Mouse (Mus musculus) NIH3T3 (cell line): ENCODE measurements at regions not wholly inside any gene's neighbourhood (a gene's known extent, or its start where the extent isn't known, plus 50 kb on each side); places are given as distances from the start of the nearest gene placed in this dataset.

Experiments used
- DNase-seq: peaks from one replicate; pipeline ENCODE4 v3.0.0-alpha.2; 2012; ENCODE audit warnings: low read depth

DNA sequence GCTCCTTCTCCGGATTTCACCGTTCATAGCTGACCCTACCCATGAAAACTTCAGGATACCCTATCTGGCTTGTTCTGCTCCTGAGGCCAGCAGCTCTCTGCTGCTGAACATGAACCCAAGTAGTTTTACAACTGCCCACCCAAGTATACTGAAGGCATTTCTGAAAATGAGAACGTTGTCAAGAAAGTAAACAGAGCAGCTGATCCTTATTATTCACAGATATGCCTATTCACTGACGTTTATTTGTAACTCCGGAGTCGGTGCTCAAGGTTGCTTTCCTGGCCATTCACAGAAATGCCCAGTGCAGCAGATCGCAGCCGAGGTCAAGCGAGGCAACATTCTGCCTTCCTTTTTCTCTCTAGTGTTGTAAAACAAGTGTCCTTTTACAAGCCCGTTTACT lies 128.4 kb upstream of the N6amt1 start:
- DNase-seq = no peak

GRCm38 (mm10) chr16:87225085-87225484 lies 128.9 kb upstream of the N6amt1 start:
- DNase-seq = no peak

- DNase-seq = peak; percentile 23
Observed at GRCm38 (mm10) chr16:87224024-87224423, 130.0 kb upstream of the N6amt1 start.

DNA sequence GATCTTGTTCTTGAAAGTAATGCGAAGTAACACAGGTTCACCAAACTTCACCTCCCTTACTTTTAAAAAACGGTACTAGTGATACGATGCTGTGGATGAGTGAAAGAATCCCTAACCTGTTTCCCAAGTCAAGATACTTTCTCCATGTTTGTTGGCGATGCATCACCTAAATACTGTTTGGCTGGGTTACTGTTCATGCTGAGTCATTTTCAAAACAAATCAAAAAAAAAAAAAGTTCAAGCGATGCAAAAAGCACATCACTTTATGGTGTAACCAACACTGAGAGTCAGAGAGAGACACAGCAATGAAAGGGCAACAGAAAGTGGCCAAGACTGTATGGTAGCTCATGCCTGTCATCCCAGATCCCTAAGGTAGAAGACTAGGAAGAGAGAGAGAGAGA lies 133.4 kb upstream of the N6amt1 start:
- peak; percentile 56 for DNase-seq

DNA sequence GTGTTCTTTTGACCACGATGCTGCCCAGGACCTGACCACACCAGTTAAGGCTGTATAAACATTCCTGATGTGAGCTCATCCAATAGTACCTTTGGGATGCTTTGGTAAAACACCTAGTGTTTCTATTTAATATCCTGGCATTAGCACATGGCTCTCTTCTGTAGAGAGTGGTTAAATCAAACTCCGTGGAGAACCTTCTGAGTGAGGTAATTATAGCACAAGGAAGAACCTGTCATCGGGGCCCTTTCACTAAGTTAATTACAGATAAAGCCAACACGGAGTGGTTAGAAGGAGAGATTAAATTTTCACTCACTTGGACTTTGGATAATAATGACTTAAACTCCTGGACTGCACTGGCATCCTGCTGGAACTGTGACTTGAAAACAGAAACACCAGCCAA lies 133.8 kb upstream of the N6amt1 start:
- no peak for DNase-seq

- no peak for DNase-seq
Observed at GRCm38 (mm10) chr16:87207875-87208274, 146.1 kb upstream of the N6amt1 start.

DNA sequence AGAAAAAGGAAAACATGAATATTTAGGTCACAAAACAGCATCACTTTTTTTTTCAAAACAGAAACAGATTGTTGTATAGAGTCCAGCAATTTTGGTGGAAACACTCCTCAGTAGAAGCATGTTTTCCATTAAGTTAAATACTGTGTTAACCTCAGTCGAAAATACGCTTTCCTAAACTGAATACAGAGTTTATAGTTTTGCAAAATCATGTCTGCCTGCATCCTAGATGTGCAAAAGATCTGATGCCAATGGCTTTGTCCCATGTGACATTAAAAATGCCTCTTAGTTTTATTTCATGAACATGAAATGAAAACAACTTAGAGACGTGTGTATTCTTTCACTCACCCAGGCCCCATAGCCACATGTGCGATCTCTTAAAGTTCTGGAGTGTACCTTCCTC lies 163.5 kb upstream of the N6amt1 start:
- DNase-seq = no peak

DNA sequence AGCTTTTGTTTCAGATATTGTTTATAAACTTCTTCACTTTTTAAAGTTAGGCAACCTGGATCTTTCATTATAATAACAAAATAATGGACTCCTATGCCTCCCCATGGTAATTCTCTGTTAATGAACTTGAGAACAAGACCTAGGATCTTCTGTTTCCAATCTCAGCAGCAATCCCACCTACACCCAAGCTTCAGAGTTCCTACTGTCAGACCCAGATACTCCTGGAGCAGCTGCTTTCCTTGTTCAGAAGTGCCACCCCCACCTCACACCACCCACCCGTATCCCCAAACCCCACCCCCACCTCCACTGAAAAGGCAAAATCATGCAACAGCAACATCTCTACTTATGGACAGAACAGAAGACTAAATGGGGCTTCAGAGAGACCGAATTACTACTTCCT lies 165.2 kb upstream of the N6amt1 start:
- no peak for DNase-seq

DNA sequence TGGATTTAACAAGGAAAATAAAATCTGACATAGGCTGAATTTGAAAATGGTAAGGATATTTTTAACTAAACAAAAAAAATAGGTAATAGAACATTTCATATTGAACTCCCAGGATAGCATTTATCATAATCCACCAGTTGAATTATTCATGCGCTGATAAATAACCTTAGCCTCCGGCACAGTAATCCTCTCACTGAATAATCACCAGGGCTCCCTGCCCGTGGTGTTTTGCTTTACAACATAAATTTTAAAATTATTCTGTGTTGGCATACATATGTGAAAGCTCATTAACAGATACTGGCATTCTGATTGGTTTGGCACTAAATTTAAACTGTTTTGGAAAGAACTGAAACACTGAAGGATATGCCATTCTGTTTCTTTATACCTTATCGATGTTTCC lies 181.6 kb upstream of the N6amt1 start:
- no peak for DNase-seq

DNA sequence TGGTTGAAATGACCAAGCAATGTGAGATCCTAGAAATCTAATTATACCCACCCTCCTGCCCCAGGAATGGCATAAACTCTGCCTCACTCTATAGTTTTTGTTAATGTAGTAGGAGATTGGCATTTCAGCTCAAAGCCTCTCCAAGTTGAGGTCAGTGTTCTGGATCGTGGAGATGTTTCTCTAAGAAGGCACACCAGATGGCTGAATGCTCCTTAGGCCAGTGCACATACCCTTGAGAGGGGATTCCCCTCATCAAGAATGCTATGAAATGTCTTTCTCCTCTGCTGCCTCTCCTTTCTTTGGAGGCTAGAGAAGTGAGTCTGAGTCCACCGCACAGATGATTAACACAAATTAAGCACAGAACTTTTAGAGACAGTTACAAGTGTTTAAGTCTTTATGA lies 214.7 kb upstream of the N6amt1 start:
- no peak for DNase-seq

GRCm38 (mm10) chr16:87136503-87136902 lies 217.5 kb upstream of the N6amt1 start:
- no peak for DNase-seq

- no peak for DNase-seq
Observed at GRCm38 (mm10) chr16:87134452-87134851, 219.5 kb upstream of the N6amt1 start.

GRCm38 (mm10) chr16:87133874-87134273 lies 220.1 kb upstream of the N6amt1 start:
- no peak for DNase-seq

GRCm38 (mm10) chr16:87132082-87132481 lies 221.9 kb upstream of the N6amt1 start:
- no peak for DNase-seq

DNA sequence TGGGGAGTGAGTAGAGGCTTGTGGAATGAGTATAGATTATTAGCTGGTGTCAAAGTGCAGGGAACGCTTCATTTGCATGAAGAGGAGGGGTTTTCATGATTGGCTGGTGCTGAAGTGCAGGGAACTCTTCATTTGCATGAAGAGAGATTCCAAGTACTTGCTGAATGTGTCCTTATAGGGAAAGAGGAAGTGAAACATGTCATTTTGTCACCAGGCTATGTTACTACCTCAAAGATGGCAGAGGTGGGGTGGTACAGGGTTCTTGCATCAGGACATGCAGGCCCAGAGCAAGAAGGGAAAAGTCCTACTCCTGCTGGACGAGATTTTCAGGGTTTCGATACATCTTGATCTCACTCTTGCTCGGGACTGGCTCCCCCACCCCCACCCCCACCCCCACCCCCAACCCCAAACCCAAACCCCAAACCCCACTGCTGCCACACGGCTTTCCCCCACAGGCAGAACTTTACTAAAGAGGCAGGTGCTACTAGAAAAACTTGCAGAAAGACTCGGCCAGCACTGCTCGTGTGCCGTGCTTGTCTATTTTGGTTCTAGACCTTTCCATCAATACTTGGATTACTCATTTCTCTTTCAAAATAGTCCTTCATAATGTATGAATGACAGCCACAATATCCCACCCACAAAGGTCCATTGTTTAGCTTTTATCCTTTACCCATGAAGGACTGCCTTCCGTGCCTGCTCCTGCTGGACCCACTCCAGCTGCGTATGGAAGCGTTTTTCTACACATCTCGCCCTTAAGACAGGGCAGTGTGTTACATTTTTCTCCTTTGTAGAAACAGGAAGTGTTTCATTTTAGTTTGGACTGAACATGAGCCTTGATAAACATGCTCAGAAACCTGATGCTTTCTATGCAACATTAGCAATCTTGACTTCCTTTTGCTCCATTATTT lies 223.0 kb upstream of the N6amt1 start:
- DNase-seq = no peak

DNA sequence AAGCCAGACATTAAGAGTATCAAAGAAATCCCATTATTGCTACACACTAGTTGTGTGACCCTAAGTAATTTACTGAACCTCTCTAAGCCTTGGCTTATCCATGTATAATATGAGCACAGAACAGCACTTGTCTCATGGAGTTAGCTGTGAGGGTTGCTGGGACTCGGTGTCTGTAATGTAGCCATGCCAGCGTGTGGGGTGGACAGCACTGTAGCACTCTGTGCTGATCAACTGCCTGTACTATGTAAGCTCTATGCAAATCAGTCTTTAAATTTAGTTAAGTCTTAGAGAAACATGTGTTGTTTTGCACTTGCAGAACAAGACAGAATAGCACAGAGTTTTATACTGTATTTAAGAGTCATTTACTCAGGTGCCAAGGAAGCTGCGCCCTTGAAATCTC lies 225.0 kb upstream of the N6amt1 start:
- DNase-seq = no peak

DNA sequence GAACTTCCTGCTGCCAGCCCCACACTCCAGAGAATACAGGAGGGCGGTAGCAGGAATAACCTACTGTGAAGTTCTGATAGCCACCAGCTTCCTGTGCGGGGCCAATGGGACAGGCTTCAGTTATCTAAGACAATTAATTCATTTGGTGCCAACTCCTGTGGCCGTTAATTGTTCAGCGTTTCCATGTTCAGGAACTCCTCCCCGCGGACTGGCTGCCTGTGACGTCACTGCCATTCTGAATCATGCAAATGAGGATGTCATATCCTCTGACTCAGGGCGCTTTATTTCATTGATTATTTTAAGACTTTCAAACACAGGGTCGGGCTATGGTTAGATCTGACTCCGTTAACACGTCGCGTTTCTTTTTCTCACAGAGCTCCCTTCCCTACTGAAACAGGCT lies 225.8 kb upstream of the N6amt1 start:
- DNase-seq = no peak

- DNase-seq = peak; percentile 50
Observed at GRCm38 (mm10) chr16:87124519-87124918, 229.5 kb upstream of the N6amt1 start.

DNA sequence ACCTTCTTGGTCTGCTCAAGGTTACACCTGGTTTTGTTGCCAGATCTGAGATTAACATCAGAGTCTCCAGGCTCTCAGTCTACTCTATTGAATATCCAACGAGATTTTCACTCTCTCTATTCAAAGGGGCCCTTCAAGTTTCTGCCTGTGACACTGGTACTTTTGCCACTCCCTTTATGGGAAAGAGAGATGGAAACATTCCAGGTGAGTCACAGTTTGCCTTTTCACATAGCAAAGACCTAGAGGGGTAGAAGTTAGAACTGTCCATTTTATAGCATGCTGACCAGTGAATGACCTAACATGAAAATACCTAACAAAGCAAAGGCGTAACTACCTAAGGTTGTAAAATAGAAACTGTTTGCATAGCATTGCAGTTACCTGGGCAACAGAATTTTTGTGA lies 250.4 kb upstream of the N6amt1 start:
- peak; percentile 53 for DNase-seq

DNA sequence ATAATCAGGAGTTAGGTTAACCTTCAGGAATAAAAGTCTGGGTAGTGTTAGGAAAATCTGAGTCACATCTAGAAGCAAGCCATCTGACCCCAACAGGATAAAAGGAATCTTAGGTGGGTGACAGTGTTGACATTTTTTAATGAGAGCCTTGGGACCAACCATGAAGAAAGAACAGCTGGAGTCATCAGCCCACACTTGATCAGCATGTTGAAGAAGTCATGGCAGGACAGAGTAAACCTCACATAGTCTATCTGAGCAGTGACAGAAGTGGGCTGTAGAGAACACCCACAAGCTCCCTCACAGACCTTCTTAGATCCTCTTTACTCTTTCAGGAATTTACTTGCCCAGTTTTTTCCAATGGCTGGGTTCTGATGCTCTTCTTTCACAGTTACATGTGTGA lies 251.9 kb upstream of the N6amt1 start:
- DNase-seq = no peak

- DNase-seq = peak; percentile 78
Observed at GRCm38 (mm10) chr16:87092011-87092410, 262.0 kb upstream of the N6amt1 start.

GRCm38 (mm10) chr16:87089322-87089721 lies 264.7 kb upstream of the N6amt1 start:
- DNase-seq = no peak

DNA sequence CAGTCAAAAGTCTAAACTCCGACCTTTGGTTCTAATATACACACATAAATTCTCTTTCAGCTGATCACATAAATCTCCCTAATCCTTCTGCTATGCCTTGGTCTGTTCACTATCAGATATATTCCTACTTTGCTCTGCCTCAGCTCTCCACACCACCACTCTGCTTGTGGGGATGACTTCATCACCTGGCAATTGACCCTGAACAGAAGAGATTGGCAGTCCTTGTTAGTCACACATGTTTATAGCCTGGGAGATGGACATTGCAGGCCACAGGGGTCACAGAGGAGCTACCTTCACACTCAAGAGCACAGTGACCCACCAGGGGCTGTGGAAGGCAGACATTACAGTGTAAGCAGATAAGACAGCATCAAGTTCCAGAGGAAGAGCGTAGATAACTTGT lies 270.5 kb upstream of the N6amt1 start:
- DNase-seq = no peak

GRCm38 (mm10) chr16:87077385-87077784 lies 276.6 kb upstream of the N6amt1 start:
- DNase-seq = no peak
